Mouse (Mus musculus): ENCODE results near the gene Vmn2r39. TPM values are rescaled to one million over a fixed set of nuclear protein-coding genes. Genes with fewer than 3 reads are reported as not detected.
"Not testable (repeated sequence)": the region's sequence is repeated elsewhere in the genome, so short reads cannot be mapped to it uniquely, and the experiment has no call there.

Gene Vmn2r39
- total RNA-seq (2015) (not detected in 2 replicates), total RNA-seq (2017) (not detected in 2 replicates)

GRCm38 (mm10) chr7:9030698-9031097 lies at the start of gene Vmn2r39:
Vmn2r39 (minus strand) TSS chr7:9030798.
- ATAC-seq (ENCODE audit: poor library complexity, severe bottlenecking): not testable (repeated sequence)

GRCm38 (mm10) chr7:9065353-9065752 lies 34.8 kb upstream of the Vmn2r39 start:
- not testable (repeated sequence) for ATAC-seq (ENCODE audit: poor library complexity, severe bottlenecking)

Other genes starting within 250 kb of the Vmn2r39 start
- gene Vmn2r40, start 99.4 kb downstream of the Vmn2r39 start, total RNA-seq (2015): not detected in 2 replicates
- not detected in 2 replicates for gene Vmn2r40, start 99.4 kb downstream of the Vmn2r39 start, total RNA-seq (2017)
- not detected in 2 replicates for gene Vmn2r38, start 67.1 kb upstream of the Vmn2r39 start, total RNA-seq (2015)
- gene Vmn2r38, start 67.1 kb upstream of the Vmn2r39 start, total RNA-seq (2017): not detected in 2 replicates
- not detected in 2 replicates for gene Vmn2r37, start 192.9 kb upstream of the Vmn2r39 start, total RNA-seq (2015)
- not detected in 2 replicates for gene Vmn2r37, start 192.9 kb upstream of the Vmn2r39 start, total RNA-seq (2017)

Measured in megakaryocyte, adult 5-6 weeks (primary cell).